Mouse (Mus musculus) layer of hippocampus, adult 18-20 months (tissue): ENCODE measurements around the gene Taf8. TPM values are rescaled to one million over a fixed set of nuclear protein-coding genes. Genes with fewer than 3 reads are reported as not detected.

Experiments
- DNase-seq, 2 experiments: peaks; one replicate each; pipeline ENCODE4 v3.0.0; 2022; ENCODE audit warnings: low spot score in 2 of 2
- long read RNA-seq: library from polyadenylated mRNA; stranded (forward); transcript quantifications from one replicate; pipeline ENCODE4 v2.0.0, GENCODE M21; 2021
- total RNA-seq, 2 experiments: library from RNA; stranded (reverse); gene quantifications; 2 replicates each; pipeline ENCODE4 v1.2.3; 2021

The Taf8 gene
- total RNA-seq: 10 to 100 TPM; 19.1 to 23.9 TPM
- long read RNA-seq, transcript Taf8-201 (9 exons, 2,784 nt): major isoform, 7 of 16 reads
- long read RNA-seq, partial matches to known transcripts: 1 of 16 reads
- long read RNA-seq, other reads (novel, unspliced or antisense): 5 of 16 reads

DNA sequence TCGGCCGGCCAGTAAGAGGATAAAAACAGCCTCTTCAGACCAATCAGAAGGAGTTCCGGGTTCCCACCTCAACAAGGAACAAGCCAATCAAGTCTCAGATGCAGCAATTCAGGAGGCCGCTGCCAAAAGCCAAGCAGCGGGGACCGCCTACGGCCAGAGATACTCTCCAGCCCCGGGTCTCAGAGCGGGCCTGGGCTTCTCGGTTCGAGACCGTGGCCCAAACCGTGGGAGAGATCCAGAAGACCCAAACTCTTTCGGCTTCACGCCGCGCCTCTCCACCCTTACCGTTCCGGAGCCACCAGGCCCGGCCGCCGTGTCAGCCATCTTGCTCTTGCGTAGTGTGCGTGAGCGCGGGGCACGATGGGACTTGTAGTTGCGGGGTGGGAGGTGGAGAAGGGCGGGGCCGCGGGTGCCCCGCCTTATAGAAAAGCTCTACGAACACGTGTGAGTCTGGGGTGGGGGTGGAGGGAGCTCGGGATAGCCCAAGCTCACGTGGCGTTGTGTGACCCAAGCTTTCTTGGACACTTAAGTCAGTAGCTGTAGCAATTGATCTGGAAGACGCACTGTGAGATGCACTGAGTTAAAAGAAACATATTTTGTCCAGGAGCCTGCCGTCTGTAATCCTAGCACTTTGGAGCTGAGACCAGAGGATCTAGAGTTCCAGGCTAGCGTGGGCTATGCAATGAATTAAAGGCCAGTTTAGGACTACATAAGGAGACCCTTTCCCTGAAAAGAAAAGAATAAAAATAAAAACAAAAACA is at the start of gene Taf8:
Gene Taf8 (minus strand): TSS at position 347 of the 761 bp plus-strand sequence.
- DNase-seq: peak; percentile 94 to 96

DNA sequence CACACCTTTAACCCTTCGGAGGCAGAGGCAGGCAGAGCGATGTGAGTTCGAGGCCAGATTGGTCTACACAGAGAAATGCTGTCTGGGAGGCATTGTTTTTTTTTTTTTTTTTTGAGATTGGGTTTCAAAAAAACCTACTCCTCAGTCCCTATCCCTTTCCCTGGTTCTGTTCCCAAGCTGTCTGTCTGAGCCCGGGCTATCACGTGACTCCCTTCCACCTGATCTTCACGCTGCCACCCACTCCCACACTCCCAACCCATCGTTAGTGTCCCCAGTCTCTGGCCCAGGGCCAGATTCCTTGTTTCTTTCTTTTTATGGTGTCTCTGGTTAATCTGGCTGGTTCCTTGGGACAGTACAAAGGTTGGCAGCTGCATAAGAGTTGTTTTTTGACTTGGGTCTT is 49.0 kb upstream of the Taf8 start:
- DNase-seq: no peak

DNA sequence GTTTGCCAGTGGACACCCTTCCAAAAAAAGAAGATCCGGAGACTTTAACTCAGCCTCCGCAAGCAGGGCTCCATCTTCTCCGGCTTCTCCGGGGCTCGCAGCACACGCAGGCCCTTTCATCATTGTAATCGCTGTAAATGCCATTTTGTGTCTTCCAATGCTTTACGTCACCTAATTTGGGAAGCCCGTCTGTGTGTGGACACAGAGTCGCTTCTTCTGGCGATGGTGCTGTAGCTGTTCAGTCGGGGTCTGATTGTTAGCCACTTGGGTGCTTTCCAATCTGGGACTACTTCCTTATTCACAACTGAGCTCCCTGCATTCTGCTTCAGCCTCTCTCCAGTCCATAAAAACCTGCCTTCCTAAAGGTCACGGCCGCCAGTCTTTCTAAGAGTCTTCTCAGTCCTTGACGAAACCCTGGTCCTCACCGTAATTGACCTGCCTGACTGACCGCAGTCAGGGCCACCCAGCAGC is 43.8 kb upstream of the Taf8 start:
- peak; percentile 12 to 46 for DNase-seq

DNA sequence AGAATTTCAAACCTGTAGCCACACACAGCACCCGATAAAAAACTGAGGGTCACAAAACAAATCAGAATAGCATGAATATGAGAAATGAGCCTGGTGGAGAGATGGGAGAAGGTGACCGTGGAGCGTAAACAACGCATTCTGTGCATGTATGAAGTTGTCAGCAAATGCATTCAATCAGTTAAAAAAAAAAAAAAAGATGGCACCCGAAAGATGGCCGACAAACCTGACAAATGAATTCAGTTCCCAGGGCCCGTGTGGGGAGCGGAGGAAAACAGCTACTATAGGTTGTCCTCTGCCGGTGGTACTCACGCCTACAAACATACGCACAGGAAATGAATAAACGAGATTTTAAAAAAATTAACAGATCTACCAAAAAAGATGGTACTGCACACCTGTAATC is 43.1 kb upstream of the Taf8 start:
- DNase-seq: no peak

DNA sequence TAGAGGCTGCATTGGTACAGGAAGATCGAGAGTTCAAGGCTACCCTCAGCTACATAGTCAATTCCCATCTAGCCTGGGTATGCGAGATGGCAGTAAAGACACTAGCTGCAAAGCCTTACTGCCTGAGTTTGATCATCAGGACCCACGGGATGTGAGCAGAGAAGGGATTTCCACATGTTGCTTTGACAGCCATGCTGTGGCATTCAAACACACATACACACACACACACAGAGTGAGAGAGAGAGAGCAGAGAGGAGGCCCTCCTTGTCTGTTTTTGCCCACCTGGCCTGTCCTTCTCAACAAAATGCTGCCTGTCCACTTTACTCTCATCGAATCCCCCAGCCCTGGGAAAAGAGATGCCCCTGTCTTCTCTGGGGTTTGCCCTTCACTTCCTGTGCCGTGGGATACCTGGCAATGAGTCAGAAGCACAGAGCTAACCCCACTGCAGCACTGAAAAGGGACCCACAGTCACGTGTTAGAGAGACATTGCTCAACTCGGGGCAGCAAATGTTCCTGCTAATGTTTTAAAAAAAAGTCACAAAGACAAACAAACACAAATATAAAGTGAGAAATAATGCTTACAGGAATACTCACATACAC is 41.1 kb upstream of the Taf8 start:
- no peak for DNase-seq

DNA sequence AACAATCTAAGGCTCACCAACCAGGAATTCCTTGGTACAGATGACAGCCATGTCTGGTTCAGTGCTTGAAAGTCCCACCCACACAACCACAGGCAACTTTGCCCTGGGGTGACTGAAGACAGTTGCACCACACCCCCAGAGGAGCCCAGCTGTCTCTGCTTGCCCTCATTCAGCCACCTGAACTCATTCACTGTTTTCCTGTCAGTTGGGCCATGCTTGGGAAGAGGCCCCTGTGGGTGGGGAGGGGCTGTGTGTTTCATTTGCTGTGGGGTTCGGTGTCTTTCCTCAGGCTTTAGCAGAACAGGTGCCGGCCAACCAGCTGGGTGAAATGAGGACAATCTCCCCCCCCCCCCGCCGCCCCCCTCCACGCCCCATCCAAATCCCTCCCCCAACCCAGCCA is 40.0 kb upstream of the Taf8 start:
- DNase-seq: no peak

DNA sequence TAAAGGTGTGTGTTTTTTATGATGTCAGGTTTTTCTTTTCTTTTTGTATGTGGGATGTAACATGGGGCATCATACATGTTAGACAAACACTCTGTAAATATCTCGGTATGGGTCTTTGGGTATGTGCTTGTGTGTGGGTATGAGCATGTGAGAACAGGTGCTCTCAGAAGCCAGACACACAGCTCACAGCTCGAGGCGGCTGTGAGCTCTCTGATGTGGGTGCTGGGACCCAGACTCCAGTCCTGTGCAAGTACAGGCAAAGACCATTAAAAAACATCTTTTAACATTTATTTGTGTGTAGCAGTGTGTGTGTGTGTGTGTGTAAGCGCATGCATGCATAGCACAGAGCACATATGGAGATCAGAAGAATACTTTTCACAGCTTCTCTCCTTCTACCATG is 37.0 kb upstream of the Taf8 start:
- DNase-seq: no peak

DNA sequence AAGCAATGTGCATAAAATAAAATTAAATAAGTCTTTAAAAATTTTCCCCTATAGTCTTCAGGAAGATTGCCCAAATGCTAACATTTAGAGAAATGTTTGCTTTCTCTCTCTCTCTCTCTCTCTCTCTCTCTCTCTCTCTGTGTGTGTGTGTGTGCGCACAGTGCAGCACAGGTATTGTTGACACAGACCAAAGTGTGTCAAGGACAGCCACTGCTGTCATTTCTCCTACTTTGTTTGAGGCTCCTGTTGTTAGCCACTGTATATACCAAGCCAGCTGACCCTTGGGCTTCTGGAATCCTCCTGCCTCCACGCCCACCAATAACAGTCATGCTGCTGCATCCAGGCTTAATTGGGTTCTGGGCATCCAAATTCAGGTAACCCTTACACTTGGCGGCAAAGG is 36.0 kb upstream of the Taf8 start:
- DNase-seq: no peak

DNA sequence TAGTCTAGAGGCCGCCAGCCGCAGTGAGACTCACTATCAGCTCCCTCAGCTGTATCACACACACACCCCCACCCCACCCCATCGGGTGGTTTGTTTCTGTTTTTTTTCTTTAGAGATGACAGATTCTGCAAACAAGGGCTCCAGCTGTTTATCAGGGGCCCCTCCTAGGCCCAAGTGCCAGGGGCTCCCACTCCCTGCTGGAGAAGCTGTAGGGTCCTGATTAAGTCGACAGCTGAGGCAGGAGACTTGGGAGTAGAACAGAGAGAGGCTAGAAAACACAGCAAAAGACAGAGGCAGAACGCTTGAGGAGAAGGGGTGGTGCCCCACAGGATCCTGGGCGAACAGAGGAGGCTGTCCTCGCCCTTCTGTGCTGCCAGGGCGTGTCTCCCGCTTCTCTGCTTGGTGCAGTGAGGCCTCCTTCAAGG is 33.7 kb upstream of the Taf8 start:
- DNase-seq: no peak

DNA sequence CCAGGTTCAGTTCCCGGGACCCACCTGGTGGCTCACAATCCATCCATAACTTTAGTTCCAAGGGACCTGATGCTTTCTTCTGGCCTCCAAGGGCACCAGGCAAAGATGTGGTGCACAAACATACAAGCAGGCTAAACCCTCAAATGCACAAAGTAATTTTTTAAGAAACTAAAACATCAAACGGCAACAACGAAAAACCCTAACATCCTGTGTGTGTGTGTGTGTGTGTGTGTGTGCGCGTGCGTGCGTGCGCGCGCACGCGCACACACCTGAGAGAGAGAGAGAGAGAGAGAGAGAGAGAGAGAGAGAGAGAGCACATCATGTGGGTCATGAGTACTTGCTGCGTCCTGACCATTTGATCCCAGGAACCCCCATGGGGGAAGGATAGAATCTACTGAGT is 31.6 kb upstream of the Taf8 start:
- no peak for DNase-seq

DNA sequence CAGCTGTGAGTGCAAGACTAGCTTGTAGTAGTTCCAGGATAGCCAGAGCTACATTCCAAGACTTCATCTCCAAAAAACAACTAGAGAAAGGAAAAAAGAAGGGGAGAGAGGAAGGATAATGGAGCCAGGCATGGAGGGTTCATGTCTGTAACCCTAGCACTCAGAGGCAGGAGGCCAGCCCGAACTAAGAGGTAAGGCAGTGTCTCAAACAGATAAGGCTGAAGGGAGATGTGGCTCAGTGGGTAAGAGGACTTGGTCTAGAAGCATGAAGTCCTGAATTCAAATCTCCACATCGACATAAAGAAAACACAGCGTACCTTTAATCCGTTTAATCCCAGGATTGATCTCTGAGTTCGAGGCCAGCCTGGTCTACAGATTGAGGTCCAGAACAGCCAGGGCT is 30.3 kb upstream of the Taf8 start:
- DNase-seq: no peak

DNA sequence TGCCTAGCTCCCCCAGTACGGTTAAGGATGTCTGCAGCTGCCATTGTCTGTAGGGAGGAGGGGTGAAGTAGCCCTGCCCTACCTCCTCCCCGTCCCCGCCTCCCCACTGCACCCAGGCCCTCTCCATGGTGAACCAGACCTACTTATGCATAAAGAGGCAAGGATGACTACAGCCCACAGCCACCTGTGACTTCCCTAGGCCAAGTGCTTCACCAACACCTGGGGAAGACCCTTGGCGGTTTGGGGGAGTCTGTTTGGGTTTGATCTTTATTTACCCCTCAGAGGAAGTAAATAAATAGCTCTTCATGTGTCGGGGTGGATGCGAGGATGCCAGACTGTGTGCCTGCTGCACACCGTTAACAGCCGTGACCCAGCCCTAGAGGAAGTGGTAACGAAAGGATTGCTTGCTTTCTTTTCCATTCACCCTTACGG is 29.3 kb upstream of the Taf8 start:
- no peak for DNase-seq

DNA sequence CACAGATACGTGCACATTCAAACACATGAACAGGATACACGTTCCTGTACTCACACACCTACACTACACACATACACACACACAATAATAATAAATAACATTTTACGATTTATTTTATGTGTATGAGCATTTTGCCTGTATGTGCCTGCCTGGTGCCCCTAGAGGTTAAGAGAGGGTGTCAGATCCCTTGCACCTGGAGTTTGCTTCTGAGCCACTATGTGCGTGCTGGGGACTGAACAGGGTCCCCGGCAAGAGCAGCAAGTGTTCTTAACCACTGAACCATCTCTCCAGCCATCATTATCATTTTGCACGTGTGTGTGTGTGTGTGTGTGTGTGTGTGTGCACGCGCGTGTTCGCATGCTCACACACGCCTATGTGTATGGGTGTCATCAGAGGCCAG is 27.5 kb upstream of the Taf8 start:
- DNase-seq: no peak

DNA sequence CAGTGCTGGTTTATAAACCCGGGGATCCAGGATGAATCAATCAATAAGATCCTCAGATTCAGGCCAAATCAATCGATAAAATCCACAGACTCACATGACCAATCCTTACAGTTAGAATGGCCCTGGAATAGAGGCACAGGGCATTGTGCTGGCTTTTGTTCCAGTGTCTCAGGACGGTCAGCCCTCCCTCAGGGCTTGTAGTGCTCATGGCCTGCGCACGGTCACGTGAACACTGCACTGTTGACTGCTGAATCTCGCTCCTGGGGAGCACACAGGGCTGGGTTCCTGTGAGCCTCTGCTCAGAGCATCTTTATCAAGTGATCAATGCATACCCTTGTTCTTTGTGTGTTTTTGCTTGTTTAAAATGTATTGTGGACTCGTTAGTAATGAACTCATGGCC is 26.8 kb upstream of the Taf8 start:
- no peak for DNase-seq

DNA sequence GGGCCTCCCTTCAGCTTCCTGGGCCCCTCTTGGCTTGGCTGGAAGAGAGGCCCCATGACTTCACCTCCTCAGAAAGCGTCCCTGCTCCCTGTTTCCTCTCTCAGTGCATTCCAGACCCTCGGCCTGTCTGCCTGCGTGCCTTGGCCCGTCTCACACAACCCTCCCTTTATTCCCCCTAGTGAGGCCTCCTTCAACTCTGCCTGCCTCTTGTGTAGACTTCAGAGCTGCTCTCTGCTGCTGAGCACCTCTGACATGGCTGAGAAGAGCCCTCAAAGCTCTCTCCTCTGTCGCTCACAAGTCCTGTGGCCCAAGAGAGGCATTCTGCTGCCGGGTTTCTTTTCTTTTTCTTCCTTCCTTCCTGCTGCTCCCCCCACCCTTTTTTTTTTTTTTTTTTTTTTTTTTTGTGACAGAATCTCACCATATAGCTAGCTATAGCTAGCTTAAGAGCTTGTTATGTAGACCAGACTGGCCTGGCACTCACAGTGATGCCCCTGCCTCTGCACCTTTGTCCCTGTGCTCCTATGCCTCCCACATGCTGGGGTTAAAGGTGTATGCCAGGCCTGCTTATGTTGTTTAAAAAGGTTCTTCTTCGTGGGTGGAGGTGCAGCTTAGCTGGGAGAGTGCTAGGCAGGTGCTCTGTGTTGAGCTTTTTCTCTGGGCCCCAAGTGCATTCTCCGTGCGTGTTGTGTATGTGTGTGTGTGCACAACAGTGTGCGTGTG is 25.6 kb upstream of the Taf8 start:
- DNase-seq: no peak

DNA sequence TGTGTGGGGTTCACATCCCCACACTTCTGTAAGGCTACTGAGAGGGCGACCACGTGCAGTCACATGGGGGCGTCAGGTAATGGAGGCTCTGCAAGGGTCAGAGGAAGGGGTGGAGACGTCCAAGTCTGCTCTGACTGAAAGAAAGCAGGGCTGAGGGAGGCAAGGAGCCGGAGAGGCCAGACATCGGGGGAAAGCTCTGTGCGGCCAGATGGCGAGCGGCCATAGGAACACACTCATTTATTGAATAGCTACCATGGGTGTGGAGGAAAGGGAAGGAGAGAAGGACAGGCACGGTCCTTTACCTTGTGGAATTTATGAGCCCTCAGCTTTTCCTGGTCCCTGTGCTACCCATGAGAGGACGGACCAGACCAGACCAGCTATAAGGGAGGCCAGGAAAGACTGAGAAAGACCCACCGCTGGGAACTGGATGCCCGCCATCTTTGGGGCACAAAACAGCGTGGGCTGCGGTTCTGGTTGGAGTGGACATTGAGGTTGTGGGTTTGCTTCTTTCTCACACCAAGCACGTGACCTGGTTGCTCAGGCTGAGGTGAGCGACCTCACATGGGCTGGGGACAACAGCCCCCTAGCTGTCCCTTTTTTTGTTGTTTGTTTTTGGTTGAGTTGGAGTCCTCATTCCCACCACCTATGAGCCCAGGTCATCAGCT is 24.9 kb upstream of the Taf8 start:
- no peak for DNase-seq

DNA sequence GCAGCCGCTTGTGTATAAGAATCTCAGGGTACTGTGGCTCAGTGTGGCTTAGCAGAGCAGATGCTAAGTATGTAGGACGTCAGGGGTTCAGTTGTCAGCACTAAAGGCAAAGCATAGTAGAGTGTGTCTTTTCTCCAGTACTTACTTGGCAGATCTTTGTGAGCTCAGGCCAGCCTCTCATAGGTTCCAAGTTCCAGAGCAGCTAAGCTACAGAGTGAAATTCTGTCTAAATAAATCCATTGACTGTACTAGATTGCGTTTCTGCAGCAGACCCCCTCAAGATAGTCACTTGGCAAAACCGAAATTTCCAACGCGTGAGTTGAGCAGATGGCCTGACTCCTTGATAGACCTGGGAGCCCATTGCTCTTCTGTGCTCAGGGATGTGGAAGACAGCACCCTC is 22.9 kb upstream of the Taf8 start:
- no peak for DNase-seq

DNA sequence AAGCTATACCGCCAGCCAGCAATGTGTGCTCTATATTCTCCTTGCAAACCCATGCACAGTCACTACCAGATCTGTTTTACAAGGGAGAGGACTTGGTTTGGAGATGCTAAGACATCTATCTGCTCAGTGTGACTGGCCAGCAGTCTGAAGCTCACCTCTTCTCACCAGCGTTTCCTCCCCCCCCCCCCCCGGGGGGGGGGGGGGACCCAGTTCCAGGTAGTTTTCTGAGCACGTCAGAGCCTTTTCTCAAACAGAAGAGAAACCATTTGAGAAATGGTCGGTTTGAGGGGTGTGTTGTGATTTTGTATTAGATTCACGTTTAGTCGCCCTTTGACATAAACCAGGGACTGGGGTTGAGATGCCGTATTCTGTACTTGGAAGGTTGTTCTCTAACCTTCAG is 22.0 kb upstream of the Taf8 start:
- DNase-seq: no peak

DNA sequence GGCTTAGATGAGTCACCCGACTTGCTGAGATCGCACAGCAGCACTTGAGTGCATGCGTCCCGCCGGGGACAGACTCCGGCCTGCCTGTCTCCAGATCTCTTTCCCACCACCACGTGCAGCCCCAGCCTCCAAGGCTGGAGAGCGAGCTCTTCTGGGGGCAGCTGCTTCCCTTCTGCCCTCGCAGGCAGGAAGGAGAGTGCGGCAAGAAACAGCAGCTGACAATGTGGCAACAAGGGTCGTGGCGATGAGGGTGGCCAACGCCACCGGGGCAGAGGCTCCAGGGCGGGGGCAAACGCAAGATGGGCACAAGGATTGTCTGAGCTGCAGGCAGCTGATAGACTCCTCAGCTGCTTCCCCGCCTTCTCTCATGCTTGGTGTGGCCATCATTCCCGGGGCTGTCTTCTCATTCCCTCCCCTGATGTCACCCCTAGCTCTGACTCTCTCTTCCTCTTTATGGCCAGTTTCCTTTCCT is 21.2 kb upstream of the Taf8 start:
- DNase-seq: no peak

DNA sequence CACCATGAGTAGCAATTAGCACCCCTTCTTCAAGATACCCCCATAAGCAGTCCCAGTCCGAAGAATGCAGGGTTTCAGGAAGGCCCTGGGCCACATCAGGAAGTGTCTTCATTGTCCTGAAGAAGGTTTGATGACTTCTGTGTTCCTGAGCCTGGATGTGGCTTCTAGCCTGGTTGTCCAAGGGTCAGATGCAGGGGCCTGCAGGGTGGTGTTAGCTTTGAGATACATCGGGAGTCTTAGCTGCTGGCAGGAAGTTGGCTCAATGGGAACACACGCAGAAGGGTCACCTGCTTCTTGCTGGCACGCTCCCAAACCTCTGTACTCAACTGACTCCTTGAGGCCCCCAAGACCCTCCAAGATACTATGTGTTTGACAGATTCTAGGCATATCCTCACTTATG is 20.4 kb upstream of the Taf8 start:
- no peak for DNase-seq

DNA sequence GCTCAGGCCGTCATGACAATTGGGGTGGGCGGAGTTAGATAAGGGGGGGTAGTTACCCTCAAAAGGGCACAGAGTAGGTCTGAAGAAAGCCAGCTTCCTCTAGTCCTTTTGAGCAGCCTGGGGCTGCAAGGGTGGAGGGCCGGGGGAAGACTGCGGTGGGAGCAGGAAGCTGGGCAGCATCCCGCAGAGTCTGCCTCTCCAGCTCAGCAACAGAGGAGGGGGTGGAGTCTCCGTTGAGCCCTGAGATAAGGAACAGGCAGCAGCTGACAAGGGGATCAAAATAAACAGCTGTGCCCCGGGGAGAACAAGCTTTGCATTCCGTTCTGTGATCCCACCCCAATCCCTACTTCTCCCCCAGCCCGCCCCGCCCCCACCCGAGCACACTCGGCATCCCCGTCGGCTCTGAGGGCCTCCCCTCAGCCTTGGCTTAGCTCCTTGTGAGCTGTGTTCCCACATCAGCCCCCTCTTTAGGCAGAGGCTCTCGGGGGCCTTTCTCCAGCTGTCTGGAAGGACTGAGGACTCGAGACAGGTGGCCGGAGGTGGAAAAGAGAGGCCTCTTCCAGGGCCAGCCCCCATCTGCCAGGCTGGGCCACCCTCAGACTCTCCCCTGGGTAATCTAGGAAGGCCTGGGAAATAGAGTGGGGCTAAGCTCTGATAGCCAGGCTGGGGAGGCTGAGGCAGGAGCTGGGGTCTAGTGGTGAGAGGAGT is 19.6 kb upstream of the Taf8 start:
- DNase-seq: peak in 1 of 2 experiments; percentile 53
